Mouse (Mus musculus) B cell, adult 67 days (primary cell): Measurements from ENCODE around the gene Cep104. TPM values are rescaled to one million over a fixed set of nuclear protein-coding genes. Genes with fewer than 3 reads are reported as not detected.

Experiments used
- total RNA-seq, 2 experiments: library from RNA; stranded (reverse); gene quantifications; 4 replicates each; pipeline ENCODE4 v1.2.4; 2023

The Cep104 gene
- total RNA-seq = 10 to 100 TPM; 25.6 to 31.3 TPM

GRCm38 (mm10) chr4:153974431-153975291 lies at the start of gene Cep104, which contains the start of gene Dffb:
Gene Cep104, plus strand, starts transcription at chr4:153975194.
Gene Dffb, minus strand, starts transcription at chr4:153975126.

GRCm38 (mm10) chr4:153956569-153957405 lies 18.2 kb upstream of the Cep104 start, which contains the start of gene A430005L14Rik:
Gene A430005L14Rik, plus strand, starts transcription at chr4:153957237.

GRCm38 (mm10) chr4:154011646-154012089 lies 36.7 kb downstream of the Cep104 start, which contains the start of gene Lrrc47:
Gene Lrrc47, plus strand, starts transcription at chr4:154011731.

GRCm38 (mm10) chr4:154025641-154026440 lies 50.8 kb downstream of the Cep104 start, which contains the start of gene Smim1:
Gene Smim1, minus strand, starts transcription at chr4:154026230.

GRCm38 (mm10) chr4:154042577-154042976 lies 67.6 kb downstream of the Cep104 start, which contains the start of gene Ccdc27:
Gene Ccdc27, minus strand, starts transcription at chr4:154042677.

Other genes with a start within 250 kb of the Cep104 start
- gene A430005L14Rik, start 18.0 kb upstream of the Cep104 start, total RNA-seq = 10 to 100 TPM; 16.0 to 29.6 TPM
- gene Dffb, start 68 bp upstream of the Cep104 start, total RNA-seq = 10 to 100 TPM; 25.2 to 34.6 TPM
- gene Lrrc47, start 36.5 kb downstream of the Cep104 start, total RNA-seq = 10 to 100 TPM; 78.4 to 99.0 TPM
- not detected for gene Smim1, start 51.0 kb downstream of the Cep104 start, total RNA-seq
- gene Ccdc27, start 67.5 kb downstream of the Cep104 start, total RNA-seq = not detected
- gene Trp73, start 165.0 kb downstream of the Cep104 start, total RNA-seq = not detected
- gene Wrap73, start 167.2 kb downstream of the Cep104 start, total RNA-seq = 10 to 100 TPM; 19.5 to 20.5 TPM
- gene Tprgl, start 185.5 kb downstream of the Cep104 start, total RNA-seq = 100 to 1,000 TPM; 131 to 135 TPM
- gene Megf6, start 195.5 kb downstream of the Cep104 start, total RNA-seq = not detected